Mouse (Mus musculus) myocyte (in vitro differentiated cells): Measurements from ENCODE around the gene Tm9sf4.

Source experiments
- CEBPB ChIP-seq: IDR thresholded peaks from 2 replicates; pipeline ENCODE4 v1.6.1; 2011; ENCODE audit warnings: mild to moderate bottlenecking, moderate library complexity; ENCODE audit not compliant: poor library complexity, insufficient read depth, severe bottlenecking
- MAX ChIP-seq: IDR thresholded peaks from one replicate; pipeline ENCODE4 v1.6.1; 2011; ENCODE audit warnings: low read depth, mild to moderate bottlenecking, control low read depth
- MYOG ChIP-seq, 3 experiments: IDR thresholded peaks; one replicate each; pipeline ENCODE4 v1.6.1; 2011; ENCODE audit warnings: control low read depth in 2 of 3, low read depth in 2 of 3, mild to moderate bottlenecking in 2 of 3; ENCODE audit not compliant: insufficient read length in 2 of 3, control insufficient read depth in 1 of 3, insufficient read depth in 1 of 3
- POLR2A ChIP-seq: IDR thresholded peaks from one replicate; pipeline ENCODE4 v1.6.1; 2011; ENCODE audit warnings: low read depth, mild to moderate bottlenecking, control low read depth, moderate library complexity; ENCODE audit not compliant: insufficient read length
- POLR2AphosphoS2 ChIP-seq: IDR thresholded peaks from one replicate; pipeline ENCODE4 v1.6.1; 2011; ENCODE audit warnings: low read depth, control low read depth; ENCODE audit not compliant: insufficient read length
- REST ChIP-seq: IDR thresholded peaks from one replicate; pipeline ENCODE4 v1.6.1; 2011; ENCODE audit warnings: mild to moderate bottlenecking, control low read depth, moderate library complexity; ENCODE audit not compliant: insufficient read depth, insufficient read length
- SRF ChIP-seq: IDR thresholded peaks from one replicate; pipeline ENCODE4 v1.6.1; 2011; ENCODE audit warnings: low read depth; ENCODE audit not compliant: control insufficient read depth, insufficient read length
- TCF3 ChIP-seq: IDR thresholded peaks from one replicate; pipeline ENCODE4 v1.6.1; 2011; ENCODE audit warnings: low read depth, control low read depth; ENCODE audit not compliant: insufficient read length
- USF1 ChIP-seq: IDR thresholded peaks from one replicate; pipeline ENCODE4 v1.6.1; 2011; ENCODE audit warnings: low read depth, mild to moderate bottlenecking, control low read depth, moderate library complexity

DNA sequence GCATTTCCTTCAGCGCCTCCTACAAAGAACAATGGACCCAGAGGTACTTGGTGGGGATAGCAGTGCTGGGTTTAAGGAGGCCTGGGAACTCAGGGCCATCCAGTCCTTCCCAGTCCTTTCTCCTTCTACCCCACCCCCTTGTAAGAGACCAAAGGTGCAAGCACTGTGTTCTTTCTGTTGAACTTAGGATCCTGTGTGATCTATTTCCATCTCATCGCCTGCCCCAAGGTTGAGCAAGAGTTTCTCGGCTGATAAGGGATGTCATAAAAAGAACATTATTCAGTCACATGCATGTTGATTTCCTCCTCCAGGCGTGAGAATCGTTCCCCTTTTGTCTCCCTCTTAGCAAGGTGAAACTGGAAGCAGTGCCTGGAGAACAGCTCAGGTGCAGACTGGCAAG is 88.6 kb downstream of the Tm9sf4 start:
- TF ChIP-seq SRF (no peak), POLR2A (no peak), MAX (no peak), CEBPB (no peak), REST (no peak), POLR2AphosphoS2 (no peak), USF1 (no peak), TCF3 (no peak), MYOG (IDR thresholded peaks at IDR 0.05; ENCODE audit: control insufficient read depth in 1 of 3, insufficient read depth in 1 of 3, insufficient read length in 2 of 3, low read depth in 2 of 3) (no peak)
